Mouse (Mus musculus) thymus, adult 2 months (tissue): ENCODE data around the gene Galnt7. TPM values are rescaled to one million over a fixed set of nuclear protein-coding genes. Genes with fewer than 3 reads are reported as not detected.

Experiments used
- DNase-seq: peaks from one replicate; pipeline ENCODE4 v3.0.0; 2021
- H3K27ac ChIP-seq: fragments of 200-500 bp; 2 replicates; pipeline ENCODE4 v1.5.1; 2012; ENCODE audit warnings: low read length, control low read depth; ENCODE audit not compliant: control insufficient read depth, insufficient read depth
- H3K27me3 ChIP-seq: fragments of 200-500 bp; 2 replicates; pipeline ENCODE4 v1.6.1; 2012; ENCODE audit warnings: mild to moderate bottlenecking, low read length, moderate library complexity, mixed read lengths; ENCODE audit not compliant: control insufficient read depth, insufficient read depth
- H3K36me3 ChIP-seq: fragments of 200-500 bp; 2 replicates; pipeline ENCODE4 v1.6.1; 2012; ENCODE audit warnings: mild to moderate bottlenecking, low read length, moderate library complexity; ENCODE audit not compliant: control insufficient read depth, insufficient read depth
- H3K4me1 ChIP-seq: fragments of 200-500 bp; replicated peaks from 2 replicates; pipeline ENCODE4 v1.6.1; 2012; ENCODE audit warnings: low read length; ENCODE audit not compliant: control insufficient read depth, insufficient read depth
- H3K4me3 ChIP-seq: fragments of 200-500 bp; 2 replicates; pipeline ENCODE4 v1.5.1; 2012; ENCODE audit warnings: mild to moderate bottlenecking, low read length, control low read depth, moderate library complexity; ENCODE audit not compliant: control insufficient read depth, insufficient read depth
- CTCF ChIP-seq: fragments of 200-500 bp; IDR thresholded peaks from 2 replicates; pipeline ENCODE4 v1.5.1; 2012; ENCODE audit warnings: mild to moderate bottlenecking, control low read depth, low read length, moderate library complexity, borderline replicate concordance; ENCODE audit not compliant: control insufficient read depth, poor library complexity, insufficient read depth; ENCODE audit errors: extremely low read depth
- POLR2A ChIP-seq: fragments of 200-500 bp; IDR thresholded peaks from 2 replicates; pipeline ENCODE4 v1.6.1; 2012; ENCODE audit warnings: mild to moderate bottlenecking, low read length, control low read depth, moderate library complexity; ENCODE audit not compliant: control insufficient read depth, poor library complexity, insufficient read depth; ENCODE audit errors: extremely low read depth
- WGBS: fragments of 180-500 bp; shearing (Covaris S2); methylation state at CpG from one replicate; pipeline ENCODE4 v1.1.7; 2018; 5-methylcytosine and 5-hydroxymethylcytosine counted together
- polyA plus RNA-seq: library from polyadenylated mRNA; depleted of rRNA; stranded (reverse); fragments of >200 nt; gene quantifications from 2 replicates; pipeline ENCODE4 v1.2.3, GENCODE M21; 2012

Gene Galnt7
- polyA plus RNA-seq, 1 experiment = 9.1 TPM

GRCm38 (mm10) chr8:57538601-57539000, 114.2 kb downstream of the Galnt7 start:
- WGBS = 95% methylated on average over 7 of the region's 7 CpGs
- H3K27me3 ChIP-seq = no peaks in the 10 kb centered on the region

GRCm38 (mm10) chr8:57536167-57536566, 116.7 kb downstream of the Galnt7 start:
- H3K4me1 ChIP-seq = no peaks in the 10 kb centered on the region
- H3K27ac ChIP-seq = no peak overlapping the region
- no peak for DNase-seq
- no peaks in the 10 kb centered on the region for H3K27me3 ChIP-seq
- WGBS = 76% methylated on average over 6 of the region's 6 CpGs
- H3K36me3 ChIP-seq = peaks cover 22% of the 10 kb centered on the region
- H3K4me3 ChIP-seq = no peak overlapping the region
- TF ChIP-seq POLR2A = no peak
- TF ChIP-seq CTCF = no peak

More at GRCm38 (mm10) chr8:57538601-57539000, 114.2 kb downstream of the Galnt7 start:
- Histone ChIP-seq H3K27ac (no peak overlapping the region), H3K36me3 (peaks cover 22% of the 10 kb centered on the region), H3K4me3 (no peak overlapping the region), H3K4me1 (no peaks in the 10 kb centered on the region)
- TF ChIP-seq POLR2A = no peak
- no peak for TF ChIP-seq CTCF
- no peak for DNase-seq

- DNase-seq = no peak
- H3K4me1 ChIP-seq = no peaks in the 10 kb centered on the region
- WGBS = 97% methylated on average over 4 of the region's 4 CpGs
- no peak overlapping the region for H3K27ac ChIP-seq
- no peak overlapping the region for H3K4me3 ChIP-seq
- H3K27me3 ChIP-seq = no peaks in the 10 kb centered on the region
- TF ChIP-seq CTCF (no peak), POLR2A (no peak)
- H3K36me3 ChIP-seq = peaks cover 22% of the 10 kb centered on the region
Measured at GRCm38 (mm10) chr8:57534495-57534894, 118.3 kb downstream of the Galnt7 start.

GRCm38 (mm10) chr8:57533106-57533505, 119.7 kb downstream of the Galnt7 start:
- Histone ChIP-seq H3K4me1 (no peaks in the 10 kb centered on the region), H3K27me3 (no peaks in the 10 kb centered on the region), H3K36me3 (peaks cover 22% of the 10 kb centered on the region), H3K27ac (no peak overlapping the region), H3K4me3 (no peak overlapping the region)
- TF ChIP-seq POLR2A (no peak), CTCF (no peak)
- no peak for DNase-seq
- WGBS = 96% methylated on average over 4 of the region's 4 CpGs

- Histone ChIP-seq H3K36me3 (peaks cover 17% of the 10 kb centered on the region), H3K27ac (no peak overlapping the region), H3K4me1 (no peaks in the 10 kb centered on the region), H3K27me3 (no peaks in the 10 kb centered on the region), H3K4me3 (no peak overlapping the region)
- peak; percentile 34 for DNase-seq
- 88% methylated on average over 2 of the region's 2 CpGs for WGBS
- no peak for TF ChIP-seq POLR2A
- TF ChIP-seq CTCF = no peak
Measured at GRCm38 (mm10) chr8:57532223-57532622, 120.6 kb downstream of the Galnt7 start.

GRCm38 (mm10) chr8:57530666-57531349, 122.0 kb downstream of the Galnt7 start:
- TF ChIP-seq POLR2A (no peak), CTCF (no peak)
- Histone ChIP-seq H3K27me3 (no peaks in the 10 kb centered on the region), H3K4me1 (no peaks in the 10 kb centered on the region), H3K27ac (no peak overlapping the region), H3K36me3 (peaks cover 13% of the 10 kb centered on the region), H3K4me3 (no peak overlapping the region)
- DNase-seq = peak; percentile 72
- 25% methylated on average over 15 of the region's 15 CpGs for WGBS
